ENCODE assay signal across 16 mouse cellular contexts in genomic region chr14:89639322-89639721, GRCm38 (mm10).
"Had no signal": no experiment of that assay in that cellular context is flagged by ENCODE, and none has a peak within 500 bp of the region (broad histone marks: within the 10 kb centered on the region; RNA-seq: fewer than 3 reads in every experiment).

No protein-coding gene starts in this region.

- H3K9ac ChIP-seq: kidney, embryonic 15.5 days; limb, embryonic 12.5 days; liver, embryonic 13.5 days; liver, postnatal 0 days; midbrain, embryonic 12.5 days; neural tube, embryonic 13.5 days had no signal

- H3K27me3 ChIP-seq: kidney, embryonic 15.5 days; limb, embryonic 12.5 days; liver, embryonic 13.5 days; midbrain, embryonic 12.5 days; neural tube, embryonic 13.5 days had no signal

- DNase-seq: kidney, adult 2 months; kidney, postnatal 14 days; liver; liver, embryonic 13.5 days; liver, postnatal 0 days; lung, postnatal 36 days; right cerebral cortex, adult 18-20 months; right cerebral cortex, postnatal 25 days; thymus, postnatal 36 days had no signal

- H3K27ac ChIP-seq: kidney, embryonic 15.5 days; limb, embryonic 12.5 days; liver, embryonic 13.5 days; midbrain, embryonic 12.5 days; neural tube, embryonic 13.5 days had no signal

- ATAC-seq: intestine, embryonic 16.5 days; liver, postnatal 0 days; lung, postnatal 0 days had no signal

- H3K9me3 ChIP-seq: kidney, embryonic 15.5 days; limb, embryonic 12.5 days; liver, embryonic 13.5 days; midbrain, embryonic 12.5 days; neural tube, embryonic 13.5 days had no signal

- H3K4me3 ChIP-seq: kidney, embryonic 15.5 days; limb, embryonic 12.5 days; liver, embryonic 13.5 days; midbrain, embryonic 12.5 days; myocyte; neural tube, embryonic 13.5 days had no signal

- H3K4me1 ChIP-seq: kidney, embryonic 15.5 days; limb, embryonic 12.5 days; liver, embryonic 13.5 days; midbrain, embryonic 12.5 days; neural tube, embryonic 13.5 days had no signal

- H3K36me3 ChIP-seq: kidney, embryonic 15.5 days; limb, embryonic 12.5 days; liver, embryonic 13.5 days; midbrain, embryonic 12.5 days; neural tube, embryonic 13.5 days had no signal

- H3K4me2 ChIP-seq: kidney, embryonic 15.5 days; limb, embryonic 12.5 days; liver, embryonic 13.5 days; midbrain, embryonic 12.5 days; neural tube, embryonic 13.5 days had no signal
